8 mouse cellular contexts compared by ENCODE assay signal in the genomic region with DNA sequence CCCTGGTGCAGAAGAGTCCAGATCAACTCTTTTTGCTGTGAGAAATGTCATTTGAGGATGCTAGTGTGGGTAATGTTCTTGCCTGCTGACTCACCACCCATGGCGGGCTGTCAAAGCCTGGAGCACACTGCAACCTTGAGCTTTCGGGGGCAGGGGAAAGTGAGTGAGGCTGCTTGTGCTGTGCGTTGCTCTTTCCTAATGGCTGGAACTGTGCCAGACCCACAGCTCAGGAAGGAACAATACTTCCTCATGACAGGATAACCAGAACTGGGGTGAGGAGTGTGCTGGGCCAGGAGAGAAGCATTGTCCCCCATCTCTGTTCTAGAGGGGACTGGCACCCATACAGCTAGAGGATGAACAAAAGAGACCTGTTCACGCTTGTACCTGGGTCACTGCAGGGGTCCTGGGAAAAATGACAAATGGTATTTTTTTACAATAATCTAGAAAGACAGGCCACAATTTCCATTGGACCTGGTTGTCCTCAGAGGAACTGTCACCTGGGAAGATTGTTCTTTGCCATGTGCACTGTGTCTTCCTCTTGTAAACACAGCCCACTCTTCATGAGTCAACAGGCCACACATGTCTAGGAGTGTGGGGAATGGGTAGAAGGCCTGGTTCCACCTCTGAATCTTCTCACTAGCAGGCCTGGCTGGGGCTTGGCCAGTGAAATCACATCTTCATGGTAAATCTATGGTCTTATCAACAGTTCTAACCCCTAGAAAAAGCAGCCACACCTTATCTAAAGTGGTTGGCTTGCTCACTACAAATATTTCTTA.
A peak's percentile ranks its signal among the peaks of the same experiment; 100 is the strongest.
DNase-seq lines count a peak whose midpoint lies in the region; ATAC-seq lines count a peak whose summit lies in the region.

No protein-coding gene starts in this region.

- H3K27ac ChIP-seq in forebrain, embryonic 12.5 days = no peak overlapping the region
- H3K27ac ChIP-seq in heart, embryonic 12.5 days (ENCODE audit: poor library complexity, severe bottlenecking) = no peak overlapping the region
- no peak overlapping the region for H3K27ac ChIP-seq in kidney, embryonic 16.5 days (ENCODE audit: low read length)
- no peak overlapping the region for H3K27ac ChIP-seq in liver, embryonic 11.5 days (ENCODE audit: low read depth, low read length)
- H3K27ac ChIP-seq in neural tube, embryonic 12.5 days = no peak overlapping the region

- peak; percentile 71; the same call in 1 of the 2 replicates for ATAC-seq in forebrain, embryonic 12.5 days (ENCODE audit: low FRiP score)
- ATAC-seq in heart, embryonic 12.5 days (ENCODE audit: insufficient number of reproducible peaks, low FRiP score) = peak; percentile 72
- peak; percentile 81 for ATAC-seq in kidney, embryonic 16.5 days (ENCODE audit: low FRiP score, low TSS enrichment)
- peak; percentile 49 for ATAC-seq in liver, embryonic 11.5 days (replicated peaks; ENCODE audit: low FRiP score)
- peak; percentile 72 for ATAC-seq in neural tube, embryonic 12.5 days (ENCODE audit: low FRiP score, low read depth)

- no peak overlapping the region for H3K4me3 ChIP-seq in forebrain, embryonic 12.5 days (replicated peaks)
- no peak overlapping the region for H3K4me3 ChIP-seq in heart, embryonic 12.5 days
- no peak overlapping the region for H3K4me3 ChIP-seq in kidney, embryonic 16.5 days (ENCODE audit: low read length)
- no peak overlapping the region for H3K4me3 ChIP-seq in liver, embryonic 11.5 days (ENCODE audit: low read depth, low read length)
- no peak overlapping the region for H3K4me3 ChIP-seq in neural tube, embryonic 12.5 days

- H3K36me3 ChIP-seq in forebrain, embryonic 12.5 days (replicated peaks) = no peaks in the 10 kb centered on the region
- H3K36me3 ChIP-seq in heart, embryonic 12.5 days = no peaks in the 10 kb centered on the region
- H3K36me3 ChIP-seq in kidney, embryonic 16.5 days (ENCODE audit: insufficient read depth, low read length) = 0 out of 2 replicates have a peak, but pooled peaks cover 3% of the 10 kb centered on the region
- no peaks in the 10 kb centered on the region for H3K36me3 ChIP-seq in liver, embryonic 11.5 days (ENCODE audit: control insufficient read depth, insufficient read depth, low read length)
- no peaks in the 10 kb centered on the region for H3K36me3 ChIP-seq in neural tube, embryonic 12.5 days

- peak; percentile 6 for DNase-seq in 3134 (ENCODE audit: extremely low read depth, insufficient read length, low spot score)
- DNase-seq in adrenal gland, postnatal 10 days = peak; percentile 88
- no peak for DNase-seq in liver, embryonic 11.5 days (ENCODE audit: low spot score)
- no peak for DNase-seq in c-Kit-positive CD71-positive TER-119-positive erythroid progenitor cells, embryonic 14.5 days (ENCODE audit: low spot score)

- H3K9ac ChIP-seq in forebrain, embryonic 12.5 days = no peak overlapping the region
- no peak overlapping the region for H3K9ac ChIP-seq in heart, embryonic 12.5 days
- no peak overlapping the region for H3K9ac ChIP-seq in kidney, embryonic 16.5 days (replicated peaks; ENCODE audit: low read length)
- no peak overlapping the region for H3K9ac ChIP-seq in liver, embryonic 11.5 days (ENCODE audit: low read depth, low read length)
- H3K9ac ChIP-seq in neural tube, embryonic 12.5 days = no peak overlapping the region

- H3K4me2 ChIP-seq in forebrain, embryonic 12.5 days = no peak overlapping the region
- no peak overlapping the region for H3K4me2 ChIP-seq in heart, embryonic 12.5 days
- no peak overlapping the region for H3K4me2 ChIP-seq in kidney, embryonic 16.5 days (replicated peaks; ENCODE audit: low read depth, low read length)
- no peak overlapping the region for H3K4me2 ChIP-seq in liver, embryonic 11.5 days
- H3K4me2 ChIP-seq in neural tube, embryonic 12.5 days (replicated peaks) = no peak overlapping the region

- WGBS in forebrain, embryonic 12.5 days = 55% methylated on average over 4 of the region's 4 CpGs
- WGBS in heart, embryonic 12.5 days = 24% methylated on average over 4 of the region's 4 CpGs
- 48% methylated on average over 4 of the region's 4 CpGs for WGBS in kidney, embryonic 16.5 days
- 43% methylated on average over 4 of the region's 4 CpGs for WGBS in liver, embryonic 11.5 days
- 51% methylated on average over 4 of the region's 4 CpGs for WGBS in neural tube, embryonic 12.5 days

- no peaks in the 10 kb centered on the region for H3K9me3 ChIP-seq in forebrain, embryonic 12.5 days
- H3K9me3 ChIP-seq in heart, embryonic 12.5 days (replicated peaks) = no peaks in the 10 kb centered on the region
- H3K9me3 ChIP-seq in kidney, embryonic 16.5 days (ENCODE audit: low read length) = no peaks in the 10 kb centered on the region
- no peaks in the 10 kb centered on the region for H3K9me3 ChIP-seq in liver, embryonic 11.5 days (ENCODE audit: control insufficient read depth, low read length)
- H3K9me3 ChIP-seq in neural tube, embryonic 12.5 days = no peaks in the 10 kb centered on the region

- no peaks in the 10 kb centered on the region for H3K27me3 ChIP-seq in forebrain, embryonic 12.5 days
- H3K27me3 ChIP-seq in heart, embryonic 12.5 days (replicated peaks) = no peaks in the 10 kb centered on the region
- no peaks in the 10 kb centered on the region for H3K27me3 ChIP-seq in kidney, embryonic 16.5 days (ENCODE audit: insufficient read depth, low read length)
- H3K27me3 ChIP-seq in liver, embryonic 11.5 days (replicated peaks; ENCODE audit: control insufficient read depth, insufficient read depth, low read length) = no peaks in the 10 kb centered on the region
- H3K27me3 ChIP-seq in neural tube, embryonic 12.5 days (replicated peaks) = no peaks in the 10 kb centered on the region

- peaks cover 4% of the 10 kb centered on the region; the same call in 1 of the 2 replicates for H3K4me1 ChIP-seq in forebrain, embryonic 12.5 days
- H3K4me1 ChIP-seq in heart, embryonic 12.5 days (replicated peaks) = peaks cover 12% of the 10 kb centered on the region
- H3K4me1 ChIP-seq in kidney, embryonic 16.5 days (ENCODE audit: insufficient read depth, low read length) = peaks cover 10% of the 10 kb centered on the region; the same call in 1 of the 2 replicates
- H3K4me1 ChIP-seq in liver, embryonic 11.5 days (replicated peaks; ENCODE audit: control insufficient read depth, insufficient read depth, low read length) = peaks cover 4% of the 10 kb centered on the region; the same call in 1 of the 2 replicates
- peaks cover 4% of the 10 kb centered on the region; the same call in 1 of the 2 replicates for H3K4me1 ChIP-seq in neural tube, embryonic 12.5 days

Comparison
In these comparisons a context has a peak if more than half of its experiments do, and no peak if none do; other contexts are left out.
1. DNase-seq: peak in 3134 (single experiment) and adrenal gland, postnatal 10 days (single experiment); none in liver, embryonic 11.5 days (single experiment) and c-Kit-positive CD71-positive TER-119-positive erythroid progenitor cells, embryonic 14.5 days (single experiment).
2. Peak in every context shown above with its lines, with median percentiles within 50 percentile points of each other: ATAC-seq.